Mouse (Mus musculus) cerebellum, adult 2 months (tissue): Measurements from ENCODE around the gene Nod2.

Source experiments
- CTCF ChIP-seq: fragments of 200-500 bp; IDR thresholded peaks from 2 replicates; pipeline ENCODE4 v1.5.1; 2011; ENCODE audit warnings: low read depth, mild to moderate bottlenecking, control low read depth, low read length, moderate library complexity, borderline replicate concordance; ENCODE audit not compliant: insufficient read depth
- POLR2A ChIP-seq: fragments of 200-500 bp; IDR thresholded peaks from 2 replicates; pipeline ENCODE4 v1.6.1; 2011; ENCODE audit warnings: low read length, control low read depth, borderline replicate concordance; ENCODE audit not compliant: insufficient read depth

GRCm38 (mm10) chr8:88620931-88621330 lies 26.2 kb upstream of the Nod2 start:
- TF ChIP-seq POLR2A (no peak), CTCF (no peak)
